Mouse (Mus musculus) testis, postnatal 14 days (tissue): ENCODE data around the gene Mag.

Experiments used
- DNase-seq: peaks from one replicate; pipeline ENCODE4 v3.0.0; 2021; ENCODE audit warnings: low spot score

Gene Mag

GRCm38 (mm10) chr7:30873083-30873482 is 41.6 kb downstream of the Mag start:
- DNase-seq: peak; percentile 68

- DNase-seq: no peak
Observed at GRCm38 (mm10) chr7:30863386-30863785, 51.3 kb downstream of the Mag start.

- DNase-seq: no peak
Observed at GRCm38 (mm10) chr7:30861464-30861863, 53.2 kb downstream of the Mag start, which contains the start of gene Ffar1. Gene Ffar1 (minus strand): TSS chr7:30861564.

GRCm38 (mm10) chr7:30859635-30860402 is 54.9 kb downstream of the Mag start:
- no peak for DNase-seq

GRCm38 (mm10) chr7:30859290-30859634 is 55.4 kb downstream of the Mag start:
- DNase-seq: peak; percentile 46

- DNase-seq: no peak
Observed at GRCm38 (mm10) chr7:30857746-30858145, 56.9 kb downstream of the Mag start.

- DNase-seq: no peak
Observed at GRCm38 (mm10) chr7:30856078-30856477, 58.6 kb downstream of the Mag start, which contains the start of gene Ffar3. Gene Ffar3 (minus strand): TSS chr7:30856178.

GRCm38 (mm10) chr7:30851421-30851820 is 63.3 kb downstream of the Mag start:
- no peak for DNase-seq
